Mouse (Mus musculus) heart, adult 2 months (tissue): ENCODE results near the gene Gde1. TPM values are rescaled to one million over a fixed set of nuclear protein-coding genes. Genes with fewer than 3 reads are reported as not detected.

Experiments
- DNase-seq, 2 experiments: peaks; one replicate each; pipeline ENCODE4 v3.0.0; 2021
- H3K27ac ChIP-seq: fragments of 200-600 bp; 2 replicates; pipeline ENCODE4 v1.8.1; 2022
- H3K27me3 ChIP-seq: fragments of 200-500 bp; 2 replicates; pipeline ENCODE4 v1.6.1; 2012; ENCODE audit warnings: mild to moderate bottlenecking, low read length, inconsistent platforms, mixed read lengths; ENCODE audit not compliant: control insufficient read depth, insufficient read depth
- H3K36me3 ChIP-seq: fragments of 200-500 bp; 2 replicates; pipeline ENCODE4 v1.6.1; 2012; ENCODE audit warnings: low read length, inconsistent platforms; ENCODE audit not compliant: control insufficient read depth, insufficient read depth
- H3K4me1 ChIP-seq: fragments of 200-500 bp; 2 replicates; pipeline ENCODE4 v1.6.1; 2011; ENCODE audit warnings: low read length; ENCODE audit not compliant: control insufficient read depth, insufficient read depth
- H3K4me3 ChIP-seq: fragments of 200-600 bp; 2 replicates; pipeline ENCODE4 v1.8.1; 2022
- H3K79me2 ChIP-seq: fragments of 200-500 bp; replicated peaks from 2 replicates; pipeline ENCODE4 v1.6.1; 2012; ENCODE audit warnings: mild to moderate bottlenecking, inconsistent platforms, low read length, moderate library complexity, mixed read lengths; ENCODE audit not compliant: control insufficient read depth, insufficient read depth
- H3K9ac ChIP-seq: fragments of 200-500 bp; 2 replicates; pipeline ENCODE4 v1.6.1; 2012; ENCODE audit warnings: low read depth, mild to moderate bottlenecking, control low read depth, inconsistent platforms, low read length, mixed read lengths
- CTCF ChIP-seq: fragments of 200-600 bp; IDR thresholded peaks from 2 replicates; pipeline ENCODE4 v1.8.1; 2022; ENCODE audit warnings: antibody characterized with exemption, mild to moderate bottlenecking, moderate library complexity
- EP300 ChIP-seq: fragments of 200-500 bp; IDR thresholded peaks from 2 replicates; pipeline ENCODE4 v1.6.1; 2011; ENCODE audit warnings: low read depth, low read length, control low read depth; ENCODE audit not compliant: insufficient read depth
- POLR2A ChIP-seq: fragments of 200-500 bp; IDR thresholded peaks from 2 replicates; pipeline ENCODE4 v1.6.1; 2011; ENCODE audit warnings: mild to moderate bottlenecking, low read depth, low read length, control low read depth; ENCODE audit not compliant: insufficient read depth
- WGBS: fragments of 180-500 bp; shearing (Covaris S2); methylation state at CpG from one replicate; pipeline ENCODE4 v1.1.7; 2018; 5-methylcytosine and 5-hydroxymethylcytosine counted together
- intact Hi-C: fragments of 180-260 bp; cut with DNase I; formaldehyde crosslinking; loops from one replicate; pipeline ENCODE4 v1.15.1; 2025
- polyA plus RNA-seq: library from polyadenylated mRNA; depleted of rRNA; stranded (reverse); fragments of >200 nt; gene quantifications from 2 replicates; pipeline ENCODE4 v1.2.3, GENCODE M21; 2012
- total RNA-seq, 2 experiments: library from RNA; stranded (reverse); gene quantifications; 2 replicates each; pipeline ENCODE4 v1.2.3; 2021

The Gde1 gene
- total and polyA plus RNA-seq, 3 experiments, result 30.2 to 54.9 (median 34.5) TPM

DNA sequence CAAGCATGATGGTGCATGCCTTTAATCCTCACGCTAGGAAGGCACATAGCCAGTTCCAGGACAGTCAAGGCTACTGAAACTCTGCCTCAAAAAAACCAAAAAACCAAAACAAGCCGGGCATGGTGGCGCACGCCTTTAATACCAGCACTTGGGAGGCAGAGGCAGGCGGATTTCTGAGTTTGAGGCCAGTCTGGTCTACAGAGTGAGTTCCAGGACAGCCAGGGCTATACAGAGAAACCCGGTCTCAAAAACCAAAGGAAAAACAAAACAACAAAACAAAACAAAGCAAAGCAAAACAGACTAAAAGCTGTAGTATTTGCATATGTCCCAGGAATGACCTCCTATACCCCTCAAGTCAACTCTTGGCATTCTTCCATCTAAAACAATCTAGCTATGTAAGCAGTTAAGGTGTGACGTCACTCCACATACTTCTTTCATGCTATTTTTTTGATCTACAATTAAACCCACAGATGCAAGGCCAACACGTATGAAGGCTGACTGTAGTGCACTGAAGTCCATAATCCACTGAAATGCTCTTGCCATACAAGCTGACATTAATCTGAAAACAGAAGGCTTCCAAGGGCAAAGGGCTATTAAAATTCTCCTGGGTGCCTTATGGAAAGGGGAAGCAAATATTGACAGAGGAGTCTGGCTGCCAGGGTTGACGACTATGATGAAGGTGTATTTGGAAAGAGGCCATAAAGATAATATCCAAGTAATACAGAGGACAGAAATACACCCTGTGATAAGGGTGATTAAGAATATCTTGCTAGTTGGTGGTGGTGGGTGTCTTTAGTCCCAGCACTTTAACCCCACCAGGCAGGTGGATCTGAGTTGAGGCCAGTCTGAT lies 1.4 kb downstream of the Gde1 start:
- peaks cover 2% of the 10 kb centered on the region; the same call in 1 of the 2 replicates for H3K79me2 ChIP-seq
- H3K9ac ChIP-seq, result no peak overlapping the region
- no peaks in the 10 kb centered on the region; the same call in 1 of the 2 replicates for H3K4me1 ChIP-seq
- H3K4me3 ChIP-seq, result no peak overlapping the region
- TF ChIP-seq POLR2A (no peak), EP300 (no peak), CTCF (no peak)
- H3K27me3 ChIP-seq, result no peaks in the 10 kb centered on the region
- peaks cover 5% of the 10 kb centered on the region; the same call in 1 of the 2 replicates for H3K36me3 ChIP-seq
- H3K27ac ChIP-seq, result no peak overlapping the region
- intact Hi-C loops, result no loop called here
- 69% methylated on average over 9 of the region's 9 CpGs for WGBS
- no peak for DNase-seq

GRCm38 (mm10) chr7:118703144-118703561 lies 2.4 kb downstream of the Gde1 start:
- WGBS, result 67% methylated on average over 15 of the region's 15 CpGs
- peak in 1 of 2 experiments; percentile 13 for DNase-seq
- H3K27ac ChIP-seq, result no peak overlapping the region

DNA sequence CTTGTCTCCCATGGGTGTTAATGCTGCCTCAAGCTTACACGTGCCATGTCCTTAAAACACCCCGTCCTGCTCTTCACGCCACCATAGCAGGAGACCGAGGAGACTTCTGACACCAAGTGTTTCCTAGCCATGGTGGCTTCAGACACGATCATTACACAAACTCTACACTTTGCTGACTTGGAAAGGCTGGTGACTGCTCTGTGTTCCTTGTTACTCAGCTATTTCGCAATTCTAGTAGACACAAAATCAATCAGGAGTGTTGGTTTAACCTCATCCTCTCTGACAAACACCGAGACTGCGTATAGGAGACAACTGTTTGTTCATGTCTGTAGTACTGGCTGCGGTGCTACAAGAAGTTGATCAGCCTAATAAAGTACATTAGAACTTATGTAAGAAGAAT lies 6.7 kb downstream of the Gde1 start:
- Histone ChIP-seq H3K79me2 (0 out of 2 replicates have a peak, but pooled peaks cover 2% of the 10 kb centered on the region), H3K9ac (no peak overlapping the region), H3K4me1 (no peaks in the 10 kb centered on the region), H3K4me3 (no peak overlapping the region), H3K27ac (no peak overlapping the region), H3K36me3 (no peaks in the 10 kb centered on the region; the same call in 1 of the 2 replicates), H3K27me3 (no peaks in the 10 kb centered on the region)
- DNase-seq, result no peak
- intact Hi-C loops, result no loop called here
- no peak for TF ChIP-seq POLR2A
- no peak for TF ChIP-seq CTCF
- no peak for TF ChIP-seq EP300
- 84% methylated on average over 9 of the region's 9 CpGs for WGBS

More at GRCm38 (mm10) chr7:118703144-118703561, 2.4 kb downstream of the Gde1 start:
- H3K9ac ChIP-seq, result no peak overlapping the region
- intact Hi-C loops, result no loop called here
- no peak overlapping the region for H3K4me3 ChIP-seq
- no peaks in the 10 kb centered on the region; the same call in 1 of the 2 replicates for H3K4me1 ChIP-seq
- H3K27me3 ChIP-seq, result no peaks in the 10 kb centered on the region
- H3K79me2 ChIP-seq, result peaks cover 2% of the 10 kb centered on the region; the same call in 1 of the 2 replicates
- TF ChIP-seq EP300, result no peak
- TF ChIP-seq POLR2A, result no peak
- TF ChIP-seq CTCF, result no peak
- H3K36me3 ChIP-seq, result peaks cover 5% of the 10 kb centered on the region; the same call in 1 of the 2 replicates

DNA sequence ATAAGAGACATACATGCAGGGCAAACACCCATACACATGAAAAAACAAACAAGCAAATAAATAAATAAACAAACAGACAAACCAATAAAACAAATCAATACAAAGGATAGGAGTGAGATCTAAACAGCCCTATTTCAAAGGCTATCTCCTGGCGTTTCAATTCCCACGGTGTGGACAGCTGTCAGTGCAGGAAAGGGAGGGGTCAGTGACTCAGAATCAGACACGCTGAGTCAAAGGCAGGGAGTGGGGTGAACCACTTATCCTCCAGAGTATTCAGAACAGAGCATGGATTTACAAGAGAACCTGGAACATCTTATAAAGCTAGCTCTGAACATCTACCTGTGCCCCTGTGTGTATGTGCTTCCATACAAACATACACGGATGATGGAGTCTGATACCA lies 8.4 kb downstream of the Gde1 start:
- H3K9ac ChIP-seq, result no peak overlapping the region
- 45% methylated on average over 4 of the region's 4 CpGs for WGBS
- no peak for DNase-seq
- H3K27ac ChIP-seq, result no peak overlapping the region
- no peak overlapping the region for H3K4me3 ChIP-seq
- H3K27me3 ChIP-seq, result no peaks in the 10 kb centered on the region
- H3K36me3 ChIP-seq, result no peaks in the 10 kb centered on the region; the same call in 1 of the 2 replicates
- 0 out of 2 replicates have a peak, but pooled peaks cover 2% of the 10 kb centered on the region for H3K79me2 ChIP-seq
- H3K4me1 ChIP-seq, result no peaks in the 10 kb centered on the region
- TF ChIP-seq EP300, result no peak
- intact Hi-C loops, result no loop called here

DNA sequence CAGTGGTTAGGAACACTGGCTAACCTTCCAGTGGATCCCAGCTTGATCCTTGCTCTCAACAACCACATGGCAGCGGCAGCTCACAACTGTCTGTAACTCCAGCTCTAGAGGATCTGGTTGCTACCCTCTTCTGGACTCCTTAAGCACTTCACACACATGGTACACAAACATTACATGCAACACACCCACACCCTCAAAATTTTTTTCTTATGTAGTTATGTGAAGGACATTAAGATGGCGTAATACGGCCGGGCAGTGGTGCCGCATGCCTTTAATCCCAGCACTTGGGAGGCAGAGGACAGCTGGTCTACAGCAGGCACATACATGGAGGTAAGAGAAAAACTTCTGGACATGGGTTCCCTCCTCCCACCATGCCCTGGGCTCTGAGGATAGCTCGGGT lies 9.4 kb downstream of the Gde1 start:
- Histone ChIP-seq H3K9ac (no peak overlapping the region), H3K27me3 (no peaks in the 10 kb centered on the region), H3K79me2 (no peaks in the 10 kb centered on the region), H3K27ac (no peak overlapping the region), H3K4me1 (no peaks in the 10 kb centered on the region), H3K36me3 (no peaks in the 10 kb centered on the region; the same call in 1 of the 2 replicates), H3K4me3 (no peak overlapping the region)
- WGBS, result 95% methylated on average over 6 of the region's 6 CpGs
- DNase-seq, result no peak
- TF ChIP-seq EP300, result no peak
- TF ChIP-seq CTCF, result no peak
- no peak for TF ChIP-seq POLR2A
- intact Hi-C loops, result no loop called here

GRCm38 (mm10) chr7:118691287-118691686 lies 14.3 kb downstream of the Gde1 start:
- H3K27me3 ChIP-seq, result no peaks in the 10 kb centered on the region
- no peak overlapping the region for H3K27ac ChIP-seq
- no peak overlapping the region for H3K4me3 ChIP-seq
- no peaks in the 10 kb centered on the region for H3K79me2 ChIP-seq
- H3K9ac ChIP-seq, result no peak overlapping the region
- WGBS, result 90% methylated on average over 2 of the region's 2 CpGs
- intact Hi-C loops, result no loop called here
- TF ChIP-seq CTCF (no peak), POLR2A (no peak), EP300 (no peak)
- no peak for DNase-seq
- no peaks in the 10 kb centered on the region for H3K4me1 ChIP-seq
- no peaks in the 10 kb centered on the region for H3K36me3 ChIP-seq
